Mouse (Mus musculus) embryonic facial prominence, embryonic 12.5 days (tissue): ENCODE data around the gene Kalrn. TPM values are rescaled to one million over a fixed set of nuclear protein-coding genes. Genes with fewer than 3 reads are reported as not detected.

Experiments
- ATAC-seq: fragments of 200-750 bp; cut with Nextera tagmentation; 2 replicates; pipeline ENCODE4 v1.8.0; 2017; ENCODE audit not compliant: insufficient number of reproducible peaks, insufficient read depth, low FRiP score, low TSS enrichment
- H3K27ac ChIP-seq: fragments of 300-500 bp; sonication (generic); 2 replicates; pipeline ENCODE4 v1.5.1; 2016; ENCODE audit warnings: mild to moderate bottlenecking
- H3K27me3 ChIP-seq: fragments of 300-500 bp; sonication (generic); 2 replicates; pipeline ENCODE4 v1.6.1; 2016; ENCODE audit warnings: mild to moderate bottlenecking, moderate library complexity
- H3K36me3 ChIP-seq: fragments of 300-500 bp; sonication (generic); 2 replicates; pipeline ENCODE4 v1.6.1; 2016; ENCODE audit warnings: mild to moderate bottlenecking
- H3K4me1 ChIP-seq: fragments of 300-500 bp; sonication (generic); 2 replicates; pipeline ENCODE4 v1.6.1; 2016
- H3K4me2 ChIP-seq: fragments of 300-500 bp; sonication (generic); replicated peaks from 2 replicates; pipeline ENCODE4 v1.6.1; 2016; ENCODE audit warnings: mild to moderate bottlenecking, moderate library complexity
- H3K4me3 ChIP-seq: fragments of 300-500 bp; sonication (generic); 2 replicates; pipeline ENCODE4 v1.5.1; 2016; ENCODE audit warnings: mild to moderate bottlenecking
- H3K9ac ChIP-seq: fragments of 300-500 bp; sonication (generic); 2 replicates; pipeline ENCODE4 v1.6.1; 2016; ENCODE audit warnings: mild to moderate bottlenecking, moderate library complexity
- H3K9me3 ChIP-seq: fragments of 300-500 bp; sonication (generic); 2 replicates; pipeline ENCODE4 v1.6.1; 2016; ENCODE audit warnings: mild to moderate bottlenecking, moderate library complexity
- WGBS: fragments of 180-500 bp; shearing (Covaris S2); methylation state at CpG from one replicate; pipeline ENCODE4 v1.1.7; 2016; 5-methylcytosine and 5-hydroxymethylcytosine counted together
- polyA plus RNA-seq: library from polyadenylated mRNA; unstranded; fragments of >200 nt; fragmentation: Nextera tagmentation; extraction: Ambion mirVana; gene quantifications from 2 replicates; pipeline ENCODE4 v1.2.1, GENCODE M21; 2016

Kalrn gene
- polyA plus RNA-seq, 1 experiment from 2014 or later = 19.2 TPM

- ATAC-seq = no peak
- Histone ChIP-seq H3K4me1 (peaks cover 27% of the 10 kb centered on the region), H3K4me3 (no peak overlapping the region), H3K36me3 (no peaks in the 10 kb centered on the region), H3K27ac (peak overlapping the region; percentile 66; the same call in 1 of the 2 replicates), H3K4me2 (no peak overlapping the region), H3K9ac (no peak overlapping the region), H3K27me3 (no peaks in the 10 kb centered on the region), H3K9me3 (no peaks in the 10 kb centered on the region)
- 50% methylated on average over 7 of the region's 7 CpGs for WGBS
These were observed 158.8 kb downstream of the Kalrn start for GRCm38 (mm10) chr16:34414581-34414980.

DNA sequence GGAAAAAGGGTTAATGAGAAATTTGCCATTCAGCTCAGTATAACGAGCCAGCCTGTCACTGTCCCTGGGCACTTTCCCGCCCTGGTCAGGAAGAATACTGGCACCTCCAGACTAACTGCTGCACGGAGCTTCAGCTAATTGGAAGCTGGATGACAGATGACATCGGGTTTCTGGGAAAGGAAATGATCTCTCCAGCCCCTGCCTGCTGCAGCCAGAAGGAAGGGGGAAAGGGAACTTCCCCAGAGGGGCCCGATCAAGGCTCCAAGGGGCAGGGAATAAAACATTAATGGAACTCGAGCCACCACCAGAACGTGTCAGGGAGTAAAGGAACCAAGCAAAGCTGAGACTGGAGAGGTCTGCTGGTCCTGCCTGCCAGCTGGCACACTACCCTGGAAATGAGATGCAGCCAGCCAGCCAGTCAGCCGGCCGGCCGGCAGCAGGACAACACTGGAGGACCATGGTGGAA, 159.4 kb downstream of the Kalrn start:
- ATAC-seq = no peak
- no peaks in the 10 kb centered on the region for H3K36me3 ChIP-seq
- H3K27me3 ChIP-seq = no peaks in the 10 kb centered on the region
- H3K4me1 ChIP-seq = peaks cover 27% of the 10 kb centered on the region
- 20% methylated on average over 10 of the region's 10 CpGs for whole genome bisulfite sequencing
- H3K4me3 ChIP-seq = no peak overlapping the region
- no peak overlapping the region for H3K9ac ChIP-seq
- no peaks in the 10 kb centered on the region for H3K9me3 ChIP-seq
- peak overlapping the region; percentile 66; the same call in 1 of the 2 replicates for H3K27ac ChIP-seq
- peak overlapping the region; percentile 18; the same call in 1 of the 2 replicates for H3K4me2 ChIP-seq

GRCm38 (mm10) chr16:34407036-34407435, 166.3 kb downstream of the Kalrn start:
- no peak overlapping the region for H3K4me2 ChIP-seq
- ATAC-seq = no peak
- WGBS = 81% methylated on average over 8 of the region's 8 CpGs
- no peaks in the 10 kb centered on the region for H3K9me3 ChIP-seq
- no peak overlapping the region for H3K27ac ChIP-seq
- no peak overlapping the region for H3K9ac ChIP-seq
- H3K27me3 ChIP-seq = no peaks in the 10 kb centered on the region
- no peak overlapping the region for H3K4me3 ChIP-seq
- H3K36me3 ChIP-seq = no peaks in the 10 kb centered on the region
- 0 out of 2 replicates have a peak, but pooled peaks cover under 1% of the 10 kb centered on the region for H3K4me1 ChIP-seq

GRCm38 (mm10) chr16:34405094-34405493, 168.2 kb downstream of the Kalrn start:
- Histone ChIP-seq H3K36me3 (no peaks in the 10 kb centered on the region), H3K27ac (no peak overlapping the region)

GRCm38 (mm10) chr16:34401216-34401615, 172.1 kb downstream of the Kalrn start:
- WGBS = 82% methylated on average over 1 of the region's 1 CpGs
- H3K27ac ChIP-seq = no peak overlapping the region
- H3K4me3 ChIP-seq = no peak overlapping the region
- no peak overlapping the region for H3K4me2 ChIP-seq
- no peaks in the 10 kb centered on the region for H3K27me3 ChIP-seq
- H3K36me3 ChIP-seq = no peaks in the 10 kb centered on the region
- H3K9ac ChIP-seq = no peak overlapping the region
- no peaks in the 10 kb centered on the region for H3K9me3 ChIP-seq
- no peak for ATAC-seq
- peaks cover 7% of the 10 kb centered on the region; the same call in 1 of the 2 replicates for H3K4me1 ChIP-seq

More at GRCm38 (mm10) chr16:34405094-34405493, 168.2 kb downstream of the Kalrn start:
- WGBS = 71% methylated on average over 5 of the region's 5 CpGs
- Histone ChIP-seq H3K4me3 (no peak overlapping the region), H3K9ac (no peak overlapping the region), H3K4me1 (peaks cover 2% of the 10 kb centered on the region; the same call in 1 of the 2 replicates), H3K9me3 (no peaks in the 10 kb centered on the region), H3K27me3 (no peaks in the 10 kb centered on the region), H3K4me2 (no peak overlapping the region)
- ATAC-seq = no peak

DNA sequence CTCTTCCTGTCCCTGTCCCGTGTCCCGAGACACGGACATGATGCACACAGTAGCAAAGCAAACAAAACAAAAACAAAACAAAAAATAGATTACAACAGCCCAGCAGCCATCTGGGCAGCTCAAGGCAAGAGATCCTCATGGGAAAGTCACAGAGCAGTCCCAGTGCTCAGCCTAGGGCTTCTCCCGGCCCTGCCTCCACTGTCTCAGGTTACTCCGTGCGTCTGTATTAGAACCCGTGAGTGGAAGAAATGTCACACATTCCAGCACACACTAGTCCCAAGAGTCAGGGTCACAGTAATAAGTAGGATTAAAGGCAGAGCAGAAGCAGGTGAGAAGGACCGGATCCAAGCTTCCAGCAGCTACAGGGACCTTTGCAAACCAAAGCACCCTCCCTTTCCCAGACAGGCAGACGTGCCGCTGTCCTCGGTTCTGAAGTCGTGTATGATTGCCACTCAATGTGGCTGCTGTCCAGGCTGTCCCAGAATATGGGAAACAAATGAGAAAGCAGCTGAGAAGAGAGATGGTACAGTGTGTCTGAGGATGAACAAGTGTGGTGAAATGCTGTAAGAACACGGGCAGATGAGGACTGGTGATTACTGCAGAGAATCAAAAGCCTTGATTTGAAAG, 173.1 kb downstream of the Kalrn start:
- no peak overlapping the region for H3K4me2 ChIP-seq
- ATAC-seq = 0 out of 2 replicates have a peak, but pooled peaks have one; percentile 77
- no peaks in the 10 kb centered on the region for H3K27me3 ChIP-seq
- no peak overlapping the region for H3K27ac ChIP-seq
- WGBS = 32% methylated on average over 13 of the region's 13 CpGs
- no peaks in the 10 kb centered on the region for H3K36me3 ChIP-seq
- no peak overlapping the region for H3K9ac ChIP-seq
- no peaks in the 10 kb centered on the region for H3K9me3 ChIP-seq
- no peak overlapping the region for H3K4me3 ChIP-seq
- peaks cover 7% of the 10 kb centered on the region; the same call in 1 of the 2 replicates for H3K4me1 ChIP-seq

DNA sequence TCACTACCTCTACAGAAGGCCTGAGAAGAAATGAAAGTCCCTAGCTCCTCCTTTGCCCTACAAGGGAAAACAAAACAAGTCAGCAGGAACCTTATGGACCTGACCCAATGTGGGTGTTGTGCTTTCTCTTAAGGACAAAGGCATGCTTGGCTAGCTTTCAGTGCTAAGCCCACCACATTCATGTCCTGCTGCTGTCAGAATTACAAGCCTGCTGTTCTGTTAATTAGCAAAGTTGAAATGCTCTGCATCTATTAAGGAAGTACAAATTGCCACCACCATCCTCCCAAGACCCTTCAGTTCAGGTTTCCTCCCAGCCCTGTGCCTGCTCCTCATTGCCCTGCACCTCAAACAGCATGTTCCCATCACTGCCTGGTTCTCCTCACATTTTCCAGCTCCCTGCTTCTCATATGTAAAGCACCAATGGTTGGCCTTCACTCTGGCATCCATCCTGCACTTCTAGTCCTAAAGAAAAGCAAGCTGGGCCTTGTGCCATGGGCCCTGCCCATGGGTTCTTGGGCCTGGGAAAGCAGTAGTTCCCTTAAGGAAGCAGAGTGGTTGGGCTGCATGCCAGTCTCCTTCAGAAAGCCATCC, 178.0 kb downstream of the Kalrn start:
- Histone ChIP-seq H3K36me3 (no peaks in the 10 kb centered on the region), H3K4me3 (no peak overlapping the region), H3K4me1 (peaks cover 7% of the 10 kb centered on the region; the same call in 1 of the 2 replicates), H3K27ac (no peak overlapping the region), H3K27me3 (no peaks in the 10 kb centered on the region), H3K9me3 (no peaks in the 10 kb centered on the region), H3K9ac (no peak overlapping the region), H3K4me2 (no peak overlapping the region)
- ATAC-seq = no peak

- Histone ChIP-seq H3K4me1 (0 out of 2 replicates have a peak, but pooled peaks cover 2% of the 10 kb centered on the region), H3K36me3 (0 out of 2 replicates have a peak, but pooled peaks cover 7% of the 10 kb centered on the region), H3K9me3 (no peaks in the 10 kb centered on the region), H3K4me3 (no peak overlapping the region), H3K9ac (no peak overlapping the region), H3K4me2 (no peak overlapping the region), H3K27ac (no peak overlapping the region), H3K27me3 (no peaks in the 10 kb centered on the region)
- 78% methylated on average over 5 of the region's 5 CpGs for WGBS
- no peak for ATAC-seq
These were observed 183.6 kb downstream of the Kalrn start for GRCm38 (mm10) chr16:34389520-34390271.

DNA sequence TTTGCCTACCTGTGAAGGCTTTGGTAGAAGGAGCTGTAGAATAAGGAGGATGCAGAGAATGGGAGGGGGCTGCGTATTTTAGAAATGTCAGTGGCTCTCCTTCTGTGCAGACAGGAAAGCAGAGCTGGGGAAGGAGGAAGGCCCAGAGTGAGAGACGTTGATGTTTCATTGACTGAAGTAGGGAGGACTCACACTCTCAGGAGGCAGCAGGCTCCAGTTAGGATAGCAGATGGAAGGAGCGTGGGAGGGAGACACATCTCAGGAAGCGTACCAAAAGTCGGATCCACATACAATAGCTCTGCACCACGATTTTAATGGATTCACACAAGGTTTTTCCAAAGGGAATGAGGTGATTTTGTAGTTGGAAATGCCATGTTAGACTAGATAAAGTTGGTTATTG, 184.5 kb downstream of the Kalrn start:
- Histone ChIP-seq H3K4me1 (0 out of 2 replicates have a peak, but pooled peaks cover 2% of the 10 kb centered on the region), H3K4me3 (no peak overlapping the region), H3K27ac (no peak overlapping the region), H3K9ac (no peak overlapping the region), H3K9me3 (no peaks in the 10 kb centered on the region), H3K27me3 (no peaks in the 10 kb centered on the region), H3K36me3 (0 out of 2 replicates have a peak, but pooled peaks cover 7% of the 10 kb centered on the region), H3K4me2 (no peak overlapping the region)
- 91% methylated on average over 6 of the region's 6 CpGs for WGBS
- ATAC-seq = no peak

DNA sequence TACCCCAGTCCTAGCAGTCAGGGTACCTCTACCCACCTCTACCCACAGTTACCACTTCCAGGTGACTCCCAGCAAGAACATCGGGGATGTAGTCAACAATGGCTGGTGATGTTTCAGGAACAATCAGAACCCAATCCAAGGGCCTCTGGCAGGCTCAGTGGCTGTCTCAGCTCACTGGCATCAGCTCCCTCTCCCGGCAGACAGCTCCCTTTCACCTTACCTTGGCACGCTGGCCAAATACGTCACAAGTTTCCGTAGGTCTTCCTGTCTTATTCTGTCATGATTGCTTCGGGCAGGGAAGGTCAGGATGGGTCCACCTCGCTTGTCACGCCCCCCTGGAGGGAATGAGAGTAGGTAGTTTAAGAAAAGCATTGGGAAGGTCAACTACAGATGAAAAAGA, 188.3 kb downstream of the Kalrn start:
- 90% methylated on average over 8 of the region's 8 CpGs for WGBS
- H3K9ac ChIP-seq = no peak overlapping the region
- no peak overlapping the region for H3K4me3 ChIP-seq
- no peak overlapping the region for H3K27ac ChIP-seq
- peaks cover 7% of the 10 kb centered on the region; the same call in 1 of the 2 replicates for H3K36me3 ChIP-seq
- no peaks in the 10 kb centered on the region for H3K27me3 ChIP-seq
- H3K4me2 ChIP-seq = no peak overlapping the region
- H3K4me1 ChIP-seq = 0 out of 2 replicates have a peak, but pooled peaks cover 2% of the 10 kb centered on the region
- ATAC-seq = no peak
- H3K9me3 ChIP-seq = no peaks in the 10 kb centered on the region

GRCm38 (mm10) chr16:34382992-34383391, 190.3 kb downstream of the Kalrn start:
- Histone ChIP-seq H3K4me1 (no peaks in the 10 kb centered on the region; the same call in 1 of the 2 replicates), H3K9me3 (no peaks in the 10 kb centered on the region), H3K9ac (no peak overlapping the region), H3K27me3 (no peaks in the 10 kb centered on the region), H3K36me3 (no peaks in the 10 kb centered on the region; the same call in 1 of the 2 replicates), H3K27ac (no peak overlapping the region), H3K4me3 (no peak overlapping the region), H3K4me2 (no peak overlapping the region)
- no peak for ATAC-seq
- WGBS = 85% methylated on average over 4 of the region's 4 CpGs
